ENCODE assay signal across 8 mouse cellular contexts in the genomic region with DNA sequence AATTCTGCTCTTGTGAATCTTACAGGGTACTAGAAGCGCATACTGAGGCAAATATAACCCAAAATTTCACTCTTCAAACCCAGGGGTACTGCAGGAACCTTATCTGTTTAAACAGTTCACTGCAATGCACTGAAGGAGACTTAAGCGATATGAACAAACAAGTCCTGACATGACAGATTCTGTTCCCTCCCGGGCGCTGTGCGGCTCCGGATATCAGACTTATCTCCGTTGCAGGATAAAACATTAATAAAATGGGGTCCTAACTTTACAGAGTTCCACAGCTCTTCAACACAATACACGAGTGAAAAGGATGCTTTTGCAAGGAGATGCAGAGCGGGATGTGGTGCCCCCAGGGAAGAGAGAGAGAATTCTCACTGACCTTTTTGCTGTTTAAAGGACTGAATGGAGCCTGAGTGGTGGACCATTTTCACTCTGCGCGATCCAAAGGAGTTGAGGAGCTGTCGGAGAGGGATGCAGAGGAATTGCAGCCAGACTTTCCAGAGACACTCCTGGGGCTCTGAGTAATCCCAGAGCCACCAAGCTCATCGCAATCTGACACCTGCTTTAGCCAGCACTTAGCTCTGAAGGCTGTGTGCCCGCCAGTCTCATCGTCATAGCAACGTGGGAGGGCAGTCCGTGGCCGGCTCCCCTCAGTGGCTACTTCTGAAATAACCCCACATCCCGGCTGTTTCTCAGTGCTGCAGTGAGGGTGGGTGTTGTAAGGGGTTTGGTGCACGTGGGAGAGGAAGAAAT. TPM values are rescaled to one million over a fixed set of nuclear protein-coding genes. Genes with fewer than 3 reads are reported as not detected.
A peak's percentile ranks its signal among the peaks of the same experiment; 100 is the strongest.
DNase-seq lines count a peak whose midpoint lies in the region; ATAC-seq and TF ChIP-seq lines count a peak whose summit lies in the region.

No protein-coding gene starts in this region.

- WGBS in lung, embryonic 15.5 days = 2% methylated on average over 20 of the region's 20 CpGs
- WGBS in lung, adult 2 months = 6% methylated on average over 20 of the region's 20 CpGs
- WGBS in embryonic facial prominence, embryonic 12.5 days = 8% methylated on average over 20 of the region's 20 CpGs
- WGBS in heart, embryonic 10.5 days = 7% methylated on average over 20 of the region's 20 CpGs
- WGBS in midbrain, embryonic 13.5 days = 4% methylated on average over 20 of the region's 20 CpGs
- WGBS in kidney, adult 2 months = 8% methylated on average over 20 of the region's 20 CpGs

- ATAC-seq in lung, embryonic 15.5 days (ENCODE audit: borderline replicate concordance, extremely low read depth, low FRiP score, low TSS enrichment) = no peak; the same call in 1 of the 2 replicates
- ATAC-seq in embryonic facial prominence, embryonic 12.5 days (ENCODE audit: insufficient number of reproducible peaks, insufficient read depth, low FRiP score, low TSS enrichment) = peak; percentile 93
- peak; percentile 98 for ATAC-seq in midbrain, embryonic 13.5 days

- H3K4me2 ChIP-seq in lung, embryonic 15.5 days = peak overlapping the region; percentile 46
- H3K4me2 ChIP-seq in embryonic facial prominence, embryonic 12.5 days (replicated peaks) = peak overlapping the region; percentile 59
- peak overlapping the region; percentile 73 for H3K4me2 ChIP-seq in midbrain, embryonic 13.5 days (replicated peaks)

- no peak overlapping the region for H3K27ac ChIP-seq in lung, embryonic 15.5 days
- H3K27ac ChIP-seq in embryonic facial prominence, embryonic 12.5 days = no peak overlapping the region
- H3K27ac ChIP-seq in heart, embryonic 10.5 days = no peak overlapping the region
- H3K27ac ChIP-seq in midbrain, embryonic 13.5 days = no peak overlapping the region
- no peak overlapping the region for H3K27ac ChIP-seq in kidney, adult 2 months (ENCODE audit: insufficient read depth, low read depth, low read length)

- no peaks in the 10 kb centered on the region; the same call in 1 of the 2 replicates for H3K4me1 ChIP-seq in lung, embryonic 15.5 days
- H3K4me1 ChIP-seq in lung, adult 2 months (ENCODE audit: control insufficient read depth, insufficient read depth, low read length) = no peaks in the 10 kb centered on the region
- no peaks in the 10 kb centered on the region for H3K4me1 ChIP-seq in embryonic facial prominence, embryonic 12.5 days
- H3K4me1 ChIP-seq in heart, embryonic 10.5 days = no peaks in the 10 kb centered on the region
- H3K4me1 ChIP-seq in midbrain, embryonic 13.5 days (replicated peaks) = peaks cover 10% of the 10 kb centered on the region
- H3K4me1 ChIP-seq in kidney, adult 2 months (ENCODE audit: control insufficient read depth, insufficient read depth, low read length) = no peaks in the 10 kb centered on the region

- no peak for TF ChIP-seq CTCF in lung, adult 2 months (IDR thresholded peaks at IDR 0.05; ENCODE audit: insufficient read depth, low read length)
- TF ChIP-seq CTCF in kidney, adult 2 months (conservative IDR thresholded peaks at IDR 0.05; ENCODE audit: insufficient read depth, insufficient read length, low read depth, low read length) = no peak

- H3K27me3 ChIP-seq in lung, embryonic 15.5 days = no peaks in the 10 kb centered on the region
- no peaks in the 10 kb centered on the region for H3K27me3 ChIP-seq in embryonic facial prominence, embryonic 12.5 days
- no peaks in the 10 kb centered on the region for H3K27me3 ChIP-seq in heart, embryonic 10.5 days (ENCODE audit: insufficient read depth, poor library complexity, severe bottlenecking)
- H3K27me3 ChIP-seq in midbrain, embryonic 13.5 days = no peaks in the 10 kb centered on the region
- 0 out of 2 replicates have a peak, but pooled peaks cover 1% of the 10 kb centered on the region for H3K27me3 ChIP-seq in kidney, adult 2 months (replicated peaks; ENCODE audit: control insufficient read depth, insufficient read depth, low read length)

- no peak for DNase-seq in lung, adult 2 months
- DNase-seq in heart, embryonic 10.5 days (ENCODE audit: low spot score) = peak; percentile 82
- peak; percentile 65 for DNase-seq in layer of hippocampus, adult 9-11 months
- peak; percentile 80 for DNase-seq in telencephalon, adult 2 months (ENCODE audit: low read depth, low spot score)
- no peak for DNase-seq in kidney, adult 2 months

- 0 out of 2 replicates have a peak overlapping the region, but pooled peaks have one; percentile 8 for H3K4me3 ChIP-seq in lung, embryonic 15.5 days
- H3K4me3 ChIP-seq in lung, adult 2 months (replicated peaks; ENCODE audit: extremely low read depth, low read depth, low read length) = no peak overlapping the region
- H3K4me3 ChIP-seq in embryonic facial prominence, embryonic 12.5 days = peak overlapping the region; percentile 25
- H3K4me3 ChIP-seq in heart, embryonic 10.5 days = peak overlapping the region; percentile 49
- peak overlapping the region; percentile 46 for H3K4me3 ChIP-seq in midbrain, embryonic 13.5 days (replicated peaks)
- no peak overlapping the region for H3K4me3 ChIP-seq in kidney, adult 2 months (ENCODE audit: insufficient read depth, low read depth, low read length)

- TF ChIP-seq POLR2A in lung, adult 2 months (IDR thresholded peaks at IDR 0.05; ENCODE audit: borderline replicate concordance, extremely low read depth, low read depth, low read length) = no peak
- TF ChIP-seq POLR2A in kidney, adult 2 months (IDR thresholded peaks at IDR 0.05; ENCODE audit: low read depth, low read length) = no peak

- no peaks in the 10 kb centered on the region for H3K9me3 ChIP-seq in lung, embryonic 15.5 days
- H3K9me3 ChIP-seq in embryonic facial prominence, embryonic 12.5 days = no peaks in the 10 kb centered on the region
- H3K9me3 ChIP-seq in heart, embryonic 10.5 days = no peaks in the 10 kb centered on the region
- H3K9me3 ChIP-seq in midbrain, embryonic 13.5 days = no peaks in the 10 kb centered on the region

- H3K36me3 ChIP-seq in lung, embryonic 15.5 days = no peaks in the 10 kb centered on the region
- no peaks in the 10 kb centered on the region for H3K36me3 ChIP-seq in embryonic facial prominence, embryonic 12.5 days
- H3K36me3 ChIP-seq in heart, embryonic 10.5 days = no peaks in the 10 kb centered on the region
- H3K36me3 ChIP-seq in midbrain, embryonic 13.5 days = no peaks in the 10 kb centered on the region
- H3K36me3 ChIP-seq in kidney, adult 2 months (ENCODE audit: control insufficient read depth, insufficient read depth, low read length) = no peaks in the 10 kb centered on the region

- no peak overlapping the region for H3K9ac ChIP-seq in lung, embryonic 15.5 days
- no peak overlapping the region for H3K9ac ChIP-seq in embryonic facial prominence, embryonic 12.5 days
- peak overlapping the region; percentile 57 for H3K9ac ChIP-seq in midbrain, embryonic 13.5 days (replicated peaks)

RNA-seq across cellular contexts. Expression of gene Ano3, which starts 0.9 kb away (rescaled TPM):
- 0.02 and 0.08 TPM in 2 replicates for polyA plus RNA-seq in lung, embryonic 15.5 days (2015; fragmentation: Nextera tagmentation; extraction: Ambion mirVana)
- polyA plus RNA-seq in lung, adult 2 months (2012; rRNA removed) = 0.02 and 0.03 TPM in 2 replicates
- 0.34 and 0.69 TPM in 2 replicates for polyA plus RNA-seq in embryonic facial prominence, embryonic 12.5 days (2016; fragmentation: Nextera tagmentation; extraction: Ambion mirVana)
- 0.55 and 0.80 TPM in 2 replicates for polyA plus RNA-seq in heart, embryonic 10.5 days (2016; fragmentation: Nextera tagmentation; extraction: Ambion mirVana)
- 0.89 and 1.2 TPM in 2 replicates for polyA plus RNA-seq in midbrain, embryonic 13.5 days (2015; fragmentation: Nextera tagmentation; extraction: Ambion mirVana)
- 0.02 TPM in 1 of 2 replicates, not detected in the other for polyA plus RNA-seq in kidney, adult 2 months (2012; rRNA removed)

Comparison
In these comparisons a context has a peak if more than half of its experiments do, and no peak if none do; other contexts are left out.
1. H3K4me3 ChIP-seq: peak in lung, embryonic 15.5 days (single experiment), embryonic facial prominence, embryonic 12.5 days (single experiment), heart, embryonic 10.5 days (single experiment) and midbrain, embryonic 13.5 days (single experiment); none in lung, adult 2 months (single experiment) and kidney, adult 2 months (single experiment).
2. DNase-seq: peak in heart, embryonic 10.5 days (single experiment), layer of hippocampus, adult 9-11 months (single experiment) and telencephalon, adult 2 months (single experiment); none in lung, adult 2 months (single experiment) and kidney, adult 2 months (single experiment).
3. Peak in every context shown above with its lines, with median percentiles within 50 percentile points of each other: H3K4me2 ChIP-seq.